Mouse (Mus musculus): ENCODE measurements around the gene Gm9837. TPM values are rescaled to one million over a fixed set of nuclear protein-coding genes. Genes with fewer than 3 reads are reported as not detected.

Gene Gm9837
- polyA plus RNA-seq, 1 experiment from 2014 or later: not detected

- WGBS: 84% methylated on average over 8 of the region's 8 CpGs
- Histone ChIP-seq H3K4me3 (no peak overlapping the region), H3K27me3 (ENCODE audit: low read depth, poor library complexity, severe bottlenecking) (peaks cover 74% of the 10 kb centered on the region), H3K27ac (replicated peaks) (no peak overlapping the region), H3K9me3 (replicated peaks) (no peaks in the 10 kb centered on the region), H3K36me3 (no peaks in the 10 kb centered on the region), H3K4me1 (peaks cover 15% of the 10 kb centered on the region)
- DNase-seq (ENCODE audit: low spot score): no peak
Observed at GRCm38 (mm10) chr11:53502039-53502765, 31.9 kb upstream of the Gm9837 start.

DNA sequence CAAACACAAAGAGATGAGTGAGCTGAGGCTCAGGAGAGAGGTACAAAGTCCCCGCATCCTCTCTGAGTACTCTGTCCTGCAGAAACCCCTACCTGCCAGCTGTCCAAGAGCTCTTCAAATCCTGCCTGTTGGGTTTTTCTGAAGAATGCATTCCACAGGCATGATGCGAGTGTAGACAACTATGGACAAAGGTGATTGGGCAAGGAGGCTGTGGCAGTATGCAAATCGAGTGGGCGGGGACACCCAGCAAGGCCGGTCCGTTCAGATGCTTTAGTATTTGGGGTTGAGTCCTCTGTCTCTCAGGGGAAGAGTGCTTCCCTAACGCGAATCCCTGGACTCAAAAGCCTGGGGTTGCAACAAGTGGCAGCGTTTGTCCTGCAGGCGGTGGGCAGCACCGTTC is 30.3 kb upstream of the Gm9837 start:
- no peak overlapping the region for H3K27ac ChIP-seq (replicated peaks)
- no peaks in the 10 kb centered on the region for H3K9me3 ChIP-seq (replicated peaks)
- H3K27me3 ChIP-seq (ENCODE audit: low read depth, poor library complexity, severe bottlenecking): peaks cover 88% of the 10 kb centered on the region
- no peak for DNase-seq (ENCODE audit: low spot score)
- H3K36me3 ChIP-seq: no peaks in the 10 kb centered on the region
- H3K4me3 ChIP-seq: peak overlapping the region; percentile 27; the same call in 1 of the 2 replicates
- peaks cover 30% of the 10 kb centered on the region for H3K4me1 ChIP-seq
- WGBS: 13% methylated on average over 11 of the region's 11 CpGs

DNA sequence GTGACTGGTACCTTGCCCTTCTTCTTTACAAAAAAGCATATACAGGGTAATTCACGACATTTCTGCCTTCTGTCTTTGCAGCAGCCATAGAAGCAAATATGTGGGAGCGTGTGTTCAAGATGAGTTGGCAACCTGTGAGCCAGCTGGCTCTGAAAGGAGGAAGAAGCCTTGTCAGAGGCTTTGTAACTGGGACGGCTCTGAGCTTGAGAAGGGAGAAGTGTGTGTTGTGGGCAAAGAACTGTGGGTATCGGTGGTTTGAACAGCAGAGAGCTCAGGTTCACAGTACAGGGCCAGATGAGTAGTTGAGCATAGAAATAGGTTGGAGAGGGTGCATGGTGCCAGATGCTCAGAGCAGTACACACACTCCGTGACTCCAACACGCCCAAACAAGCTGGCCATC is 26.7 kb upstream of the Gm9837 start:
- H3K27me3 ChIP-seq (ENCODE audit: low read depth, poor library complexity, severe bottlenecking): peaks cover 82% of the 10 kb centered on the region
- DNase-seq (ENCODE audit: low spot score): no peak
- H3K36me3 ChIP-seq: no peaks in the 10 kb centered on the region
- H3K9me3 ChIP-seq (replicated peaks): no peaks in the 10 kb centered on the region
- WGBS: 84% methylated on average over 6 of the region's 6 CpGs
- H3K4me1 ChIP-seq: peaks cover 57% of the 10 kb centered on the region
- 0 out of 2 replicates have a peak overlapping the region, but pooled peaks have one; percentile 4 for H3K27ac ChIP-seq (replicated peaks)
- H3K4me3 ChIP-seq: no peak overlapping the region

DNA sequence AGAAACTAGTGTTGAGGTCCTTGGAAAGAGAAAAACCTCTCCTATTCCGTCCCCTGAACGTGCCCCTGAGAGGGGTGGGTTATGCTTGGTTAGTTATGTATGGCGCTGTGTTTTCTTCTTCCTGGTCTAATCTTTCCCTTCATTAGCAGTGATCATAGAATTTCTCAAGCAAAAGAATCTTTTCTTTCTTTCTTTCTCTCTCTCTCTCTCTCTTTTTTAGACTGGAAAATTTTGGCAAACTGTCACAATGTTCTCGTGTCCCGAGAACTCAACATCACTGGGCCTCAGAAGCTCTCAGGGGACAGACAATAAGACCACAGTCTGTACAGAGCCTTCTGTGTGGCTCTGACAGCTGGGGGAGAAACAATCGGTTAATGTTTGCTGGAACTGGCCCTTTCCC is 25.1 kb upstream of the Gm9837 start:
- no peak for DNase-seq (ENCODE audit: low spot score)
- peaks cover 65% of the 10 kb centered on the region for H3K4me1 ChIP-seq
- H3K27me3 ChIP-seq (ENCODE audit: low read depth, poor library complexity, severe bottlenecking): peaks cover 78% of the 10 kb centered on the region
- WGBS: 18% methylated on average over 6 of the region's 6 CpGs
- no peak overlapping the region for H3K4me3 ChIP-seq
- no peaks in the 10 kb centered on the region for H3K9me3 ChIP-seq (replicated peaks)
- H3K36me3 ChIP-seq: no peaks in the 10 kb centered on the region
- H3K27ac ChIP-seq (replicated peaks): peak overlapping the region; percentile 0; the same call in 1 of the 2 replicates

- peaks cover 75% of the 10 kb centered on the region for H3K4me1 ChIP-seq
- peaks cover 77% of the 10 kb centered on the region for H3K27me3 ChIP-seq (ENCODE audit: low read depth, poor library complexity, severe bottlenecking)
- no peaks in the 10 kb centered on the region for H3K36me3 ChIP-seq
- H3K9me3 ChIP-seq (replicated peaks): no peaks in the 10 kb centered on the region
- H3K27ac ChIP-seq (replicated peaks): no peak overlapping the region
- WGBS: 35% methylated on average over 3 of the region's 3 CpGs
- DNase-seq (ENCODE audit: low spot score): peak; percentile 39
- no peak overlapping the region for H3K4me3 ChIP-seq
Observed at GRCm38 (mm10) chr11:53493243-53493955, 23.1 kb upstream of the Gm9837 start.

DNA sequence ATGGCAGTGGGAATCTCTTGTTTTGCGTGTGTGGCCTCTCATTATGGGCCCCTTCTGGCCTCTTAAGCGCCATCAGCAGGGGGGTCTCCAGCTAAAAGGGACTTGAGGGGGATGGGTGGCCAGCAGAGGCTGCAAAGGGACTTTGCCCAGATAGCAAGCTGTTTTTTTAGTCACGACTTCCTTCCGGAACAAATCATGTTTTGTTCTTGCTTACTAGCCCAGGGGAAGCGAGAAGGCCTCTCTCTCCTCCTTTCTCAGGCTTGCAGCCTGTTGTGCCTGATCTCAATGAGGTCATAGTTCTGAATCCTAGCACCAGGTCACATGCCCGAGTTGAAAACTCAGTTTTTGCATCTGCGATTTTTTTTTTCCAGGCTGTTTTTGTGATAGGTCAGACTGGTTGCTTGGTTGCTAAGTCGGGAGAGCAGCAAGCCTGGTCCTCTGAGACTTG is 21.7 kb upstream of the Gm9837 start:
- 9% methylated on average over 8 of the region's 8 CpGs for WGBS
- Histone ChIP-seq H3K27me3 (ENCODE audit: low read depth, poor library complexity, severe bottlenecking) (peaks cover 77% of the 10 kb centered on the region), H3K9me3 (replicated peaks) (no peaks in the 10 kb centered on the region), H3K4me1 (peaks cover 78% of the 10 kb centered on the region), H3K36me3 (no peaks in the 10 kb centered on the region), H3K4me3 (peak overlapping the region; percentile 23; the same call in 1 of the 2 replicates), H3K27ac (replicated peaks) (peak overlapping the region; percentile 65)
- peak; percentile 70 for DNase-seq (ENCODE audit: low spot score)

DNA sequence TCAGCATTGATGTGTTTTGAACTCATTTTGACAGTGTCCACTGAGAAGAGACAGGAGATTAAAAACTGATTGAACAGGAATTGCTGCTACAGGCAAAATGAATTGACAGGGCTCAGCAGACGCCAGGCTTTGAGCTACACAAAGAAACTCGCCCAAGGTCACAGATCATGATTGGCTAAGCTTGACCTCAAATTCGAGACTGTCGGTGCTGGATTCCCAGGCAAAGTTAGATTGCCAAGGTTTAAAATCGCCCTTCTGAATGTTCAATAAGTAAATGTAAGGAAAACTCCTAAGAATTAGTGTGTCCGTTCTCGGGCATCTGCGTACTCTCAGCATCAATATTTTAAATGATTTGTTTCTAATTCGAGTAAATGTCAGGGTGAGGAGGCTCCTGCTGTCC is 19.1 kb upstream of the Gm9837 start:
- DNase-seq (ENCODE audit: low spot score): no peak
- Histone ChIP-seq H3K4me3 (no peak overlapping the region), H3K27me3 (ENCODE audit: low read depth, poor library complexity, severe bottlenecking) (peaks cover 76% of the 10 kb centered on the region), H3K9me3 (replicated peaks) (no peaks in the 10 kb centered on the region), H3K27ac (replicated peaks) (no peak overlapping the region), H3K4me1 (peaks cover 63% of the 10 kb centered on the region), H3K36me3 (no peaks in the 10 kb centered on the region)
- 57% methylated on average over 9 of the region's 9 CpGs for WGBS

GRCm38 (mm10) chr11:53489007-53489406 is 18.7 kb upstream of the Gm9837 start:
- 91% methylated on average over 5 of the region's 5 CpGs for WGBS
- Histone ChIP-seq H3K27me3 (ENCODE audit: low read depth, poor library complexity, severe bottlenecking) (peaks cover 78% of the 10 kb centered on the region), H3K9me3 (replicated peaks) (no peaks in the 10 kb centered on the region), H3K27ac (replicated peaks) (no peak overlapping the region), H3K36me3 (no peaks in the 10 kb centered on the region), H3K4me1 (peaks cover 61% of the 10 kb centered on the region), H3K4me3 (no peak overlapping the region)
- no peak for DNase-seq (ENCODE audit: low spot score)

DNA sequence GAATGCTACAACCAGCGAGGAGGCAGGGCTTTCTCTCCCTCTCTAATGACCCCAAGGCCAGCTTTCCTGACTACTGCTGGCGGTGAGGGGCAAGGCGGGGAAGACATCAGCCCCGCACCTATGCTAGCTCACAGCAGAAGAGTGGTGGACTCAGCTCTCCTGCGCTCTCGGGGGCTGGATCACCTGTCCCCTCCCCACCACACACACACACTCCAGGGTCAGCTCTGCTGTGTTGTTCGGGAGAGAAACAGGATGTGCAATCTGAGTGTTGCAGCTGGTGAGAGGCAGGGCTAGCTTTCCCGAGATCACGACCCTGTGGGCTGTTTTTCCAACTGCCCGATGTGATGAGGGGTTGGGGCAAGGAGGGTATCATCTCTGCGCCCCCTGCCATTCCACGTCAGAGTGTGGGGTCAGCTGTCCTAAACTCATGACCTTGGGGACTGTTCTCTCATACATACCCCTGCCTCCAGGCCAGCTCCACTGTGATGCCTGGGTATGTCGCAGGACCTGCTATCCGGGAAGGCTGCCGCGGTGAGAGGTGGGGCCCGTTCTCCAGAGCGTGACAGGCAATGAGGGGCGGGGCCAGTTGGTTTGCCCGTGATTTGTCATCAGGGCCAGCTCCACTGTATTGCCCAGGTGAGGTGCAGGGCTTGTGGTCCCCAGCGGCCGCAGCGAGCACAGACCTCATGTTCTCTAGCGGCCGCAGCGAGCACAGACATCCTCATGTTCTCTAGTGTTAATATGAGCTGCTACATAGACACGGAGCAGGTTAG is 16.7 kb upstream of the Gm9837 start:
- DNase-seq (ENCODE audit: low spot score): no peak
- H3K27ac ChIP-seq (replicated peaks): no peak overlapping the region; the same call in 1 of the 2 replicates
- H3K27me3 ChIP-seq (ENCODE audit: low read depth, poor library complexity, severe bottlenecking): peaks cover 91% of the 10 kb centered on the region
- H3K4me3 ChIP-seq: peak overlapping the region; percentile 33
- H3K9me3 ChIP-seq (replicated peaks): no peaks in the 10 kb centered on the region
- WGBS: 10% methylated on average over 27 of the region's 27 CpGs
- peaks cover 41% of the 10 kb centered on the region for H3K4me1 ChIP-seq
- no peaks in the 10 kb centered on the region for H3K36me3 ChIP-seq

DNA sequence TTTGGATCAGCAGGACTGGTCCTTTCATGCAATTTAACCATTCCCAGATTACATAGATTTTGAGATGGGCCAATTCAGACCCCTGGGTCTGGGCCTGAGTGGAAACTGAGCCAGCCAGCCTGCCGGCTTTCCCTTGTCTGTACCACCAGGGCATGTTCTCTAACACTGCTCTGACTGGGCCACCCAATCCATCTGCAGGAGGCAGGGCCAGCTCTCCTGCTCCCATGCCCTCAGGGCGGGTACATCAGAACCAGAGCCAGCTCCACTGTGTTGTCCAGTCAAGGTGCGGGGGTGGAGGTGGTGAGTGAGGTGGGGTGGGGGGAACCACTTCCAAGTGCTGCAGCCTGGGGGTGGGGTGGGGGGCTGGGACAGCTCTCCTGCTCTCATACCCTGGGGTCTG is 16.1 kb upstream of the Gm9837 start:
- no peak for DNase-seq (ENCODE audit: low spot score)
- Histone ChIP-seq H3K9me3 (replicated peaks) (no peaks in the 10 kb centered on the region), H3K27ac (replicated peaks) (no peak overlapping the region), H3K4me1 (peaks cover 35% of the 10 kb centered on the region), H3K4me3 (no peak overlapping the region), H3K36me3 (no peaks in the 10 kb centered on the region), H3K27me3 (ENCODE audit: low read depth, poor library complexity, severe bottlenecking) (peaks cover 96% of the 10 kb centered on the region)
- 58% methylated on average over 3 of the region's 3 CpGs for WGBS

- DNase-seq (ENCODE audit: low spot score): no peak
- 0 out of 2 replicates have a peak, but pooled peaks cover 2% of the 10 kb centered on the region for H3K9me3 ChIP-seq (replicated peaks)
- H3K4me1 ChIP-seq: peaks cover 29% of the 10 kb centered on the region
- 47% methylated on average over 3 of the region's 3 CpGs for WGBS
- H3K36me3 ChIP-seq: no peaks in the 10 kb centered on the region
- no peak overlapping the region for H3K4me3 ChIP-seq
- peaks cover 96% of the 10 kb centered on the region for H3K27me3 ChIP-seq (ENCODE audit: low read depth, poor library complexity, severe bottlenecking)
- H3K27ac ChIP-seq (replicated peaks): no peak overlapping the region
Observed at GRCm38 (mm10) chr11:53485719-53486118, 15.4 kb upstream of the Gm9837 start.

DNA sequence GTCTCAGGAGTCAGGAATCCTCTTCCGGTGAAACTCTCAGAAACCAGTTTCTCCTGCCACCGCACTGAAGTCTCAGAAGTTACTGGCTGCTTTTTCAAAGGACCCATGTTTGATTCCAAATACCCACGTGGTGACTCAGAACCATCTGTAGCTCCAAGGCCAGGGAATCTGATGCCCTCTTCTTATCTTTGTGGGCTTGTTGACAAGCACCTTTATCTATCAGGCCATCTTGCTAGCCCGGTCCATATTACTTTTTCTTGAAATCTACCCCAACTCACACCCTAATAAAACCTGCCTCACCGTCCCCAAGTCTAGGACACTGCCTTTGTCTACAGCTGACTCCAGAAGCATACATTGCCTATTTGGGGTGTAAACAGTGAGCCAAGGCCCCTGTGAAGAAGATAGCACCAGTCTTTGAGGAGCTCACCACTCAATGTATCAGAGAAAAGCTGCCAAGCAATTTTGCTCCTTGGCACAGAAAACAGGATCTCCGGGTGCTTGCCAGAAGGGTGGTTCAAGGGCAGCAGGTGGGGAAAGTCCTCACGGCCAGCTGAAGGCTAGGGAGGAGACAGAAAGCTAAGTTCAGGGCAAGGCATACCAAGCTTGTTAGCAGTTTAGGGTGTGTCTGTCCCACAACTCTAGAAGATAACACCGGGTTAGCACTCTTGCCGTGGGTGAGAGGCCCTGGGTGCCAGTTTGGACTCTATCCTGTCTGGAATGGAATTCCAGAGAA is 13.0 kb upstream of the Gm9837 start:
- WGBS: 79% methylated on average over 9 of the region's 9 CpGs
- peaks cover 96% of the 10 kb centered on the region for H3K27me3 ChIP-seq (ENCODE audit: low read depth, poor library complexity, severe bottlenecking)
- DNase-seq (ENCODE audit: low spot score): no peak

More for the DNA sequence above, 13.0 kb upstream of the Gm9837 start:
- H3K4me1 ChIP-seq: peaks cover 32% of the 10 kb centered on the region
- H3K27ac ChIP-seq (replicated peaks): no peak overlapping the region
- no peak overlapping the region for H3K4me3 ChIP-seq
- no peaks in the 10 kb centered on the region for H3K36me3 ChIP-seq
- peaks cover 12% of the 10 kb centered on the region for H3K9me3 ChIP-seq (replicated peaks)

All from midbrain, embryonic 10.5 days (tissue).